Comparison of ENCODE assay signal across 7 mouse cellular contexts in the genomic region with DNA sequence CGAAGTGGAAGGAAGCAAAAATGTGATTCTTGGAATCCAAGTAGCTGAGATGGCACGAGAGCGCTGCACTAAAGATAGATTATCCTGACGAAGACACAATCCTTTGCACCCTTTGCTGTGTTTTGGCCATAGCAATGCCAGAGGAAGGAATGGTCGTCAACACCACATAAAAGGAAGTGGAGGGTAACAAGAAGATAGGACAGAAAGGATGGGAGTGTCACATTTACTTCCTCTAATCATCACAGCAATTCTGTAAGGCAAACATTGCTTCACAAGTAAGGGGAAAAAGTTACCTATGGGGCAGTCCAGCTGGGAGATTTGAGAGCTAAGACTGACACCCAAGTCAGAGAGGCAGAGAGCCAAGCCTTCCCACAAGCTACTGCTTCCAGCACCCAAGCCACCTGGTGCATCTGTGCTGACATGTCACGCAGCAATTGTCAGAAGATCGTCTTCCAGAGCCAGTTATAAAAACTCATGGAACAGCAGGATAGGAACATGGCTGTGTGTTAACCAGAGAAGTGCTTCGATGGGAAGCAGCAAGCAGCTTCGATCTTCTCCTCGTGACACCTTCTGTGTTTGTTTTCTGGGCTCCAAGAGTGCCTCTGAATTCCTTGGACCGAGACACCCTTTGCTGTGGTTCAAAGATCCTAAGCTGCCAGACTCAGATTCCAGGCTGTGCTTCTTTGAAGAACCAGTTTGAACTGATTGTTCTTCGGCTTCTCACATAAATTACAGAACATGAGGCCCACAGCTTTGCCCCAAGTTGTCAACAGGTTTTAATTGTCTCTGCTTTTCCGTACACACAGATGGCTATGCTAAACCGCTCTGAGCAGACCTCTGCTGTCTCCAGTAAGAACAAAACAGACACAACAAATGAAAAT.
DNase-seq lines count a peak whose midpoint lies in the region.

No protein-coding gene starts in this region.

- no peak overlapping the region for H3K27ac ChIP-seq in heart, embryonic 10.5 days

- WGBS in heart, embryonic 10.5 days, result 72% methylated on average over 14 of the region's 14 CpGs

- no peaks in the 10 kb centered on the region for H3K4me1 ChIP-seq in heart, embryonic 10.5 days

- H3K36me3 ChIP-seq in heart, embryonic 10.5 days, result no peaks in the 10 kb centered on the region

- peak; percentile 8 for DNase-seq in heart, adult 8-10 months (ENCODE audit: low spot score)
- no peak for DNase-seq in heart, embryonic 10.5 days (ENCODE audit: low spot score)
- DNase-seq in MEL-GATA-1-ER (ENCODE audit: extremely low read depth, low read depth) (peak; percentile 14), MN1 (ENCODE audit: low spot score) (no peak)
- DNase-seq in embryo, embryonic 11 days, result peak; percentile 5
- DNase-seq in layer of hippocampus, postnatal 36 days, result peak; percentile 30 to 34
- DNase-seq in retina, postnatal 1 day, result no peak

- H3K4me3 ChIP-seq in heart, embryonic 10.5 days, result no peak overlapping the region

- no peaks in the 10 kb centered on the region for H3K27me3 ChIP-seq in heart, embryonic 10.5 days (ENCODE audit: insufficient read depth, poor library complexity, severe bottlenecking)

- H3K9me3 ChIP-seq in heart, embryonic 10.5 days, result no peaks in the 10 kb centered on the region

Comparison
In these comparisons a context has a peak if more than half of its experiments do, and no peak if none do; other contexts are left out.
1. DNase-seq: peak in heart, adult 8-10 months (single experiment), MEL-GATA-1-ER (single experiment), embryo, embryonic 11 days (single experiment) and layer of hippocampus, postnatal 36 days (2 of 2); none in heart, embryonic 10.5 days (single experiment), MN1 (single experiment) and retina, postnatal 1 day (single experiment).